Mouse (Mus musculus) heart, postnatal 0 days (tissue): ENCODE results near the gene Gm906.

ENCODE experiments used
- CTCF ChIP-seq: IDR thresholded peaks from 2 replicates; pipeline ENCODE4 v1.5.1; 2016; ENCODE audit warnings: antibody characterized with exemption, control low read depth, low read depth
- EP300 ChIP-seq: IDR thresholded peaks from 2 replicates; pipeline ENCODE4 v1.6.1; 2016; ENCODE audit warnings: antibody characterized with exemption, low read depth

- TF ChIP-seq CTCF (no peak), EP300 (no peak)
Measured at GRCm38 (mm10) chr13:50207966-50208365, 42.1 kb downstream of the Gm906 start.
